Mouse (Mus musculus): Measurements from ENCODE around the gene Zfp36l2. TPM values are rescaled to one million over a fixed set of nuclear protein-coding genes. Genes with fewer than 3 reads are reported as not detected.

Gene Zfp36l2
- polyA plus RNA-seq, 1 experiment from 2014 or later = 15.6 TPM

- Histone ChIP-seq H3K4me3 (ENCODE audit: low read depth, low read length) (no peak overlapping the region), H3K9me3 (ENCODE audit: low read length) (no peaks in the 10 kb centered on the region), H3K27ac (ENCODE audit: low read length) (no peak overlapping the region), H3K36me3 (ENCODE audit: insufficient read depth, low read length) (no peaks in the 10 kb centered on the region), H3K9ac (replicated peaks; ENCODE audit: low read depth) (no peak overlapping the region), H3K4me2 (replicated peaks; ENCODE audit: low read depth, low read length) (no peak overlapping the region), H3K27me3 (replicated peaks; ENCODE audit: insufficient read depth, low read length) (no peaks in the 10 kb centered on the region), H3K4me1 (ENCODE audit: insufficient read depth, low read depth, low read length) (no peaks in the 10 kb centered on the region)
- DNase-seq (ENCODE audit: low spot score) = no peak
- WGBS = 81% methylated on average over 5 of the region's 5 CpGs
- TF ChIP-seq EP300 (IDR thresholded peaks at IDR 0.05) = no peak
- no peak for TF ChIP-seq CTCF (IDR thresholded peaks at IDR 0.05)
- no peak for ATAC-seq
Observed at GRCm38 (mm10) chr17:84201183-84201582, 13.4 kb upstream of the Zfp36l2 start.

- DNase-seq (ENCODE audit: low spot score) (no peak), ATAC-seq (no peak)
- no peak overlapping the region for H3K9ac ChIP-seq (replicated peaks; ENCODE audit: low read depth)
- no peaks in the 10 kb centered on the region for H3K4me1 ChIP-seq (ENCODE audit: insufficient read depth, low read depth, low read length)
- no peaks in the 10 kb centered on the region for H3K9me3 ChIP-seq (ENCODE audit: low read length)
- H3K4me2 ChIP-seq (replicated peaks; ENCODE audit: low read depth, low read length) = no peak overlapping the region
- TF ChIP-seq CTCF (IDR thresholded peaks at IDR 0.05) = no peak
- H3K4me3 ChIP-seq (ENCODE audit: low read depth, low read length) = no peak overlapping the region
- no peaks in the 10 kb centered on the region for H3K36me3 ChIP-seq (ENCODE audit: insufficient read depth, low read length)
- WGBS = 42% methylated on average over 4 of the region's 4 CpGs
- no peaks in the 10 kb centered on the region for H3K27me3 ChIP-seq (replicated peaks; ENCODE audit: insufficient read depth, low read length)
- H3K27ac ChIP-seq (ENCODE audit: low read length) = no peak overlapping the region
Observed at GRCm38 (mm10) chr17:84197912-84198344, 10.2 kb upstream of the Zfp36l2 start.

GRCm38 (mm10) chr17:84196329-84196728 is 8.6 kb upstream of the Zfp36l2 start:
- DNase-seq (ENCODE audit: low spot score) = no peak
- no peak overlapping the region for H3K4me2 ChIP-seq (replicated peaks; ENCODE audit: low read depth, low read length)
- no peaks in the 10 kb centered on the region for H3K36me3 ChIP-seq (ENCODE audit: insufficient read depth, low read length)
- ATAC-seq = no peak
- H3K4me3 ChIP-seq (ENCODE audit: low read depth, low read length) = no peak overlapping the region
- no peaks in the 10 kb centered on the region for H3K4me1 ChIP-seq (ENCODE audit: insufficient read depth, low read depth, low read length)
- no peak overlapping the region for H3K9ac ChIP-seq (replicated peaks; ENCODE audit: low read depth)
- no peak for TF ChIP-seq EP300 (IDR thresholded peaks at IDR 0.05)
- no peak for TF ChIP-seq CTCF (IDR thresholded peaks at IDR 0.05)
- H3K27me3 ChIP-seq (replicated peaks; ENCODE audit: insufficient read depth, low read length) = no peaks in the 10 kb centered on the region
- H3K9me3 ChIP-seq (ENCODE audit: low read length) = no peaks in the 10 kb centered on the region
- no peak overlapping the region for H3K27ac ChIP-seq (ENCODE audit: low read length)

GRCm38 (mm10) chr17:84195835-84196234 is 8.1 kb upstream of the Zfp36l2 start:
- Histone ChIP-seq H3K36me3 (ENCODE audit: insufficient read depth, low read length) (no peaks in the 10 kb centered on the region), H3K9ac (replicated peaks; ENCODE audit: low read depth) (no peak overlapping the region), H3K4me1 (ENCODE audit: insufficient read depth, low read depth, low read length) (no peaks in the 10 kb centered on the region), H3K4me3 (ENCODE audit: low read depth, low read length) (no peak overlapping the region), H3K27ac (ENCODE audit: low read length) (no peak overlapping the region), H3K4me2 (replicated peaks; ENCODE audit: low read depth, low read length) (no peak overlapping the region), H3K9me3 (ENCODE audit: low read length) (no peaks in the 10 kb centered on the region), H3K27me3 (replicated peaks; ENCODE audit: insufficient read depth, low read length) (no peaks in the 10 kb centered on the region)
- TF ChIP-seq CTCF (IDR thresholded peaks at IDR 0.05) (no peak), EP300 (IDR thresholded peaks at IDR 0.05) (peak; percentile 18; the same call in 1 of the 2 replicates)
- DNase-seq (ENCODE audit: low spot score) (no peak), ATAC-seq (no peak)
- WGBS = 96% methylated on average over 3 of the region's 3 CpGs

- Histone ChIP-seq H3K27me3 (replicated peaks; ENCODE audit: insufficient read depth, low read length) (no peaks in the 10 kb centered on the region), H3K36me3 (ENCODE audit: insufficient read depth, low read length) (no peaks in the 10 kb centered on the region), H3K9ac (replicated peaks; ENCODE audit: low read depth) (no peak overlapping the region), H3K4me3 (ENCODE audit: low read depth, low read length) (no peak overlapping the region), H3K4me1 (ENCODE audit: insufficient read depth, low read depth, low read length) (no peaks in the 10 kb centered on the region), H3K27ac (ENCODE audit: low read length) (no peak overlapping the region), H3K4me2 (replicated peaks; ENCODE audit: low read depth, low read length) (no peak overlapping the region), H3K9me3 (ENCODE audit: low read length) (no peaks in the 10 kb centered on the region)
- no peak for TF ChIP-seq EP300 (IDR thresholded peaks at IDR 0.05)
- TF ChIP-seq CTCF (IDR thresholded peaks at IDR 0.05) = peak; percentile 32
- 19% methylated on average over 4 of the region's 4 CpGs for WGBS
- DNase-seq (ENCODE audit: low spot score) (no peak), ATAC-seq (no peak)
Observed at GRCm38 (mm10) chr17:84195003-84195395, 7.3 kb upstream of the Zfp36l2 start.

- Histone ChIP-seq H3K27ac (ENCODE audit: low read length) (no peak overlapping the region), H3K27me3 (replicated peaks; ENCODE audit: insufficient read depth, low read length) (no peaks in the 10 kb centered on the region), H3K4me1 (ENCODE audit: insufficient read depth, low read depth, low read length) (no peaks in the 10 kb centered on the region), H3K9me3 (ENCODE audit: low read length) (no peaks in the 10 kb centered on the region), H3K9ac (replicated peaks; ENCODE audit: low read depth) (no peak overlapping the region), H3K36me3 (ENCODE audit: insufficient read depth, low read length) (no peaks in the 10 kb centered on the region), H3K4me2 (replicated peaks; ENCODE audit: low read depth, low read length) (no peak overlapping the region), H3K4me3 (ENCODE audit: low read depth, low read length) (no peak overlapping the region)
- DNase-seq (ENCODE audit: low spot score) (no peak), ATAC-seq (no peak)
- WGBS = 74% methylated on average over 4 of the region's 4 CpGs
- TF ChIP-seq CTCF (IDR thresholded peaks at IDR 0.05) = no peak
- TF ChIP-seq EP300 (IDR thresholded peaks at IDR 0.05) = no peak
Observed at GRCm38 (mm10) chr17:84194282-84195002, 6.7 kb upstream of the Zfp36l2 start.
